Mouse (Mus musculus): ENCODE measurements around the gene Kif28. TPM values are rescaled to one million over a fixed set of nuclear protein-coding genes. Genes with fewer than 3 reads are reported as not detected.

The Kif28 gene
- 0.08 TPM in 1 of 2 replicates, not detected in the other for polyA plus RNA-seq (2015; fragmentation: Nextera tagmentation; extraction: Ambion mirVana)

GRCm38 (mm10) chr1:179745171-179745570 lies at the start of gene Kif28:
Gene Kif28 (minus strand): TSS chr1:179745271.

GRCm38 (mm10) chr1:179668013-179668805 lies 76.9 kb downstream of the Kif28 start, which contains the start of gene Sccpdh:
Gene Sccpdh (plus strand): TSS chr1:179668210.

Other genes starting within 250 kb of the Kif28 start
- 14.4 and 14.5 TPM in 2 replicates for gene Smyd3, start 227.2 kb downstream of the Kif28 start, polyA plus RNA-seq (2015; fragmentation: Nextera tagmentation; extraction: Ambion mirVana)
- gene Tfb2m, start 199.0 kb downstream of the Kif28 start, polyA plus RNA-seq (2015; fragmentation: Nextera tagmentation; extraction: Ambion mirVana), result 33.0 and 41.5 TPM in 2 replicates
- 8.0 and 8.3 TPM in 2 replicates for gene Cnst, start 198.9 kb downstream of the Kif28 start, polyA plus RNA-seq (2015; fragmentation: Nextera tagmentation; extraction: Ambion mirVana)
- 87.6 and 96.2 TPM in 2 replicates for gene Sccpdh, start 77.1 kb downstream of the Kif28 start, polyA plus RNA-seq (2015; fragmentation: Nextera tagmentation; extraction: Ambion mirVana)
- gene Gm10518, start 58.1 kb upstream of the Kif28 start, polyA plus RNA-seq (2015; fragmentation: Nextera tagmentation; extraction: Ambion mirVana), result not detected in 2 replicates
- gene Ahctf1, start 58.4 kb upstream of the Kif28 start, polyA plus RNA-seq (2015; fragmentation: Nextera tagmentation; extraction: Ambion mirVana), result 7.4 and 10.2 TPM in 2 replicates
- gene Cdc42bpa, start 215.2 kb upstream of the Kif28 start, polyA plus RNA-seq (2015; fragmentation: Nextera tagmentation; extraction: Ambion mirVana), result 9.9 and 13.1 TPM in 2 replicates